Mouse (Mus musculus) lung, postnatal 0 days (tissue): ENCODE measurements around the gene Klf15.

Source experiments
- CTCF ChIP-seq: IDR thresholded peaks from 2 replicates; pipeline ENCODE4 v1.5.1; 2016; ENCODE audit warnings: antibody characterized with exemption, mild to moderate bottlenecking
- EP300 ChIP-seq: IDR thresholded peaks from 2 replicates; pipeline ENCODE4 v1.6.1; 2016; ENCODE audit warnings: antibody characterized with exemption, mild to moderate bottlenecking, control low read depth

- no peak for TF ChIP-seq CTCF
- TF ChIP-seq EP300: no peak
Measured at GRCm38 (mm10) chr6:90426003-90426402, 36.4 kb upstream of the Klf15 start.
